Mouse (Mus musculus) thymus, adult 2 months (tissue): ENCODE measurements around the gene Gm20388.

Experiments used
- CTCF ChIP-seq: fragments of 200-500 bp; IDR thresholded peaks from 2 replicates; pipeline ENCODE4 v1.5.1; 2012; ENCODE audit warnings: mild to moderate bottlenecking, control low read depth, low read length, moderate library complexity, borderline replicate concordance; ENCODE audit not compliant: control insufficient read depth, poor library complexity, insufficient read depth; ENCODE audit errors: extremely low read depth
- POLR2A ChIP-seq: fragments of 200-500 bp; IDR thresholded peaks from 2 replicates; pipeline ENCODE4 v1.6.1; 2012; ENCODE audit warnings: mild to moderate bottlenecking, low read length, control low read depth, moderate library complexity; ENCODE audit not compliant: control insufficient read depth, poor library complexity, insufficient read depth; ENCODE audit errors: extremely low read depth

GRCm38 (mm10) chr8:122005422-122006204, 2095.0 kb downstream of the Gm20388 start:
- TF ChIP-seq CTCF (no peak), POLR2A (no peak)
